Mouse (Mus musculus) liver, embryonic 14.5 days (tissue): ENCODE measurements around the gene Spin2e.
"Not testable (repeated sequence)": the region's sequence is repeated elsewhere in the genome, so short reads cannot be mapped to it uniquely, and the experiment has no call there.

Experiments used
- CTCF ChIP-seq: IDR thresholded peaks from 2 replicates; pipeline ENCODE4 v1.5.1; 2016; ENCODE audit warnings: antibody characterized with exemption, low read depth, control low read depth
- EP300 ChIP-seq: IDR thresholded peaks from 2 replicates; pipeline ENCODE4 v1.6.1; 2016; ENCODE audit warnings: antibody characterized with exemption, low read depth

- TF ChIP-seq CTCF, EP300: not testable (repeated sequence)
Measured at GRCm38 (mm10) chrX:31574183-31574582, 44.5 kb downstream of the Spin2e start, which contains the start of gene Gm21883.
